Mouse (Mus musculus) adipose tissue, adult 10 weeks (tissue): ENCODE results near the gene Aifm2. TPM values are rescaled to one million over a fixed set of nuclear protein-coding genes. Genes with fewer than 3 reads are reported as not detected.

Source experiments
- polyA plus RNA-seq: library from polyadenylated mRNA; stranded (reverse); fragments of 350-450 nt; fragmentation: Illumina TruSeq; extraction: RNeasy Lipid Tissue Mini Kit (QIAGEN cat#74804); gene quantifications from one replicate; pipeline ENCODE4 v1.2.3, GENCODE M21; 2014; ENCODE audit warnings: low read depth, low replicate concordance

Gene Aifm2
- polyA plus RNA-seq, result 84.4 TPM

GRCm38 (mm10) chr10:61714771-61715461, at the start of gene Aifm2:
Gene Aifm2, plus strand, starts transcription at chr10:61715263.

GRCm38 (mm10) chr10:61680015-61680913, 34.8 kb upstream of the Aifm2 start, which contains the start of gene Sar1a:
Gene Sar1a, plus strand, starts transcription at chr10:61680299.

GRCm38 (mm10) chr10:61694870-61695670, 20.0 kb upstream of the Aifm2 start, which contains the start of gene Tysnd1:
Gene Tysnd1, plus strand, starts transcription at chr10:61695514.

GRCm38 (mm10) chr10:61783621-61784251, 68.7 kb downstream of the Aifm2 start, which contains the start of gene H2afy2:
Gene H2afy2, minus strand, starts transcription at chr10:61784147.

Other genes starting within 250 kb of the Aifm2 start
- 5.8 TPM for gene Lrrc20, start 239.5 kb upstream of the Aifm2 start, polyA plus RNA-seq
- 0.30 TPM for gene Npffr1, start 119.8 kb upstream of the Aifm2 start, polyA plus RNA-seq
- 114 TPM for gene Ppa1, start 66.7 kb upstream of the Aifm2 start, polyA plus RNA-seq
- 168 TPM for gene Sar1a, start 35.0 kb upstream of the Aifm2 start, polyA plus RNA-seq
- gene Tysnd1, start 19.7 kb upstream of the Aifm2 start, polyA plus RNA-seq, result 24.5 TPM
- gene H2afy2, start 68.9 kb downstream of the Aifm2 start, polyA plus RNA-seq, result 8.4 TPM